Mouse (Mus musculus): ENCODE results near the gene Ibtk.

DNA sequence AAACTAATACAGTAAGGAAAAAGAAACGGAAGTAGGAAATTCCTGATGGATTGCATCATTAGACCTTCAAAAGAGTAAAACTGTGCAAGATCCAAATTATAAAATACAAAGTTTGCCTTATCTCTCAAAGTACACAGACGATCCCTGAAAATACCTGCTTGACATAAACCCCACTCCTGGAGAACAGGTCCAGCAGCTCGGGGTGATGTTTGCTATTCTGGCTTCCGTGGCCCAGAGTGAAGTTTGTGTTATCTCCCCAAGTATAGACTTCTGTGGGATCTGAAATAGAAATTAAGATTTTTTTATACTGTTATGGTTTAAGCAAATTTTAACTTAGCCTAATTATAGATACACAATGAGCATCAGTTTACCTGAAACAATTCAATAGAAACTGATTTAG is 14.3 kb downstream of the Ibtk start:
- TF ChIP-seq POLR2A (IDR thresholded peaks at IDR 0.05; ENCODE audit: control insufficient read depth in 1 of 2, insufficient read depth in 1 of 2, low read depth in 1 of 2, low read length in 2 of 2, poor library complexity in 1 of 2): no peak
- no peak for TF ChIP-seq EP300 (IDR thresholded peaks at IDR 0.05; ENCODE audit: low read depth in 1 of 2, low read length in 2 of 2)
- TF ChIP-seq MYC (IDR thresholded peaks at IDR 0.05; ENCODE audit: low read depth, low read length): no peak

Data from MEL (cell line).